Mouse (Mus musculus) CH12.LX (cell line): Measurements from ENCODE around the gene Tns3.

Experiments used
- CHD2 ChIP-seq: IDR thresholded peaks from 2 replicates; pipeline ENCODE4 v1.6.1; 2011; ENCODE audit warnings: low read length, improper control_type of control experiment
- CTCF ChIP-seq, 2 experiments: IDR thresholded peaks in 1 of 2; conservative IDR thresholded peaks in 1 of 2; 2 replicates each; pipeline ENCODE4 v1.5.1; 2011 to 2012; ENCODE audit warnings: low read depth in 2 of 2, low read length in 2 of 2, improper control_type of control experiment in 1 of 2, inconsistent platforms in 1 of 2, mild to moderate bottlenecking in 1 of 2, moderate library complexity in 1 of 2
- JUND ChIP-seq: conservative IDR thresholded peaks from 2 replicates; pipeline ENCODE4 v1.6.1; 2011; ENCODE audit warnings: low read depth, low read length, improper control_type of control experiment
- KAT2A ChIP-seq: IDR thresholded peaks from 2 replicates; pipeline ENCODE4 v1.6.1; 2012; ENCODE audit warnings: low read length, improper control_type of control experiment, inconsistent platforms; ENCODE audit not compliant: insufficient replicate concordance
- MAFK ChIP-seq: IDR thresholded peaks from 2 replicates; pipeline ENCODE4 v1.6.1; 2011; ENCODE audit warnings: low read length, improper control_type of control experiment; ENCODE audit not compliant: insufficient replicate concordance
- MEF2A ChIP-seq: IDR thresholded peaks from 2 replicates; pipeline ENCODE4 v1.6.1; 2014; ENCODE audit warnings: low read depth, mild to moderate bottlenecking, inconsistent platforms, low read length, improper control_type of control experiment, borderline replicate concordance
- MYC ChIP-seq: IDR thresholded peaks from 2 replicates; pipeline ENCODE4 v1.6.1; 2011; ENCODE audit warnings: low read depth, mild to moderate bottlenecking, improper control_type of control experiment, low read length
- POLR2A ChIP-seq: IDR thresholded peaks from 2 replicates; pipeline ENCODE4 v1.6.1; 2011; ENCODE audit warnings: low read depth, mild to moderate bottlenecking, improper control_type of control experiment, low read length
- POLR2AphosphoS2 ChIP-seq: IDR thresholded peaks from 2 replicates; pipeline ENCODE4 v1.6.1; 2011; ENCODE audit warnings: low read depth, low read length, improper control_type of control experiment
- RCOR1 ChIP-seq: conservative IDR thresholded peaks from 2 replicates; pipeline ENCODE4 v1.6.1; 2012; ENCODE audit warnings: low read depth, mild to moderate bottlenecking, inconsistent platforms, low read length, improper control_type of control experiment
- SMC3 ChIP-seq: IDR thresholded peaks from 2 replicates; pipeline ENCODE4 v1.6.1; 2011; ENCODE audit warnings: low read depth, low read length, improper control_type of control experiment
- UBTF ChIP-seq: IDR thresholded peaks from 2 replicates; pipeline ENCODE4 v1.6.1; 2012; ENCODE audit warnings: low read depth, mild to moderate bottlenecking, inconsistent platforms, low read length, improper control_type of control experiment, moderate library complexity

DNA sequence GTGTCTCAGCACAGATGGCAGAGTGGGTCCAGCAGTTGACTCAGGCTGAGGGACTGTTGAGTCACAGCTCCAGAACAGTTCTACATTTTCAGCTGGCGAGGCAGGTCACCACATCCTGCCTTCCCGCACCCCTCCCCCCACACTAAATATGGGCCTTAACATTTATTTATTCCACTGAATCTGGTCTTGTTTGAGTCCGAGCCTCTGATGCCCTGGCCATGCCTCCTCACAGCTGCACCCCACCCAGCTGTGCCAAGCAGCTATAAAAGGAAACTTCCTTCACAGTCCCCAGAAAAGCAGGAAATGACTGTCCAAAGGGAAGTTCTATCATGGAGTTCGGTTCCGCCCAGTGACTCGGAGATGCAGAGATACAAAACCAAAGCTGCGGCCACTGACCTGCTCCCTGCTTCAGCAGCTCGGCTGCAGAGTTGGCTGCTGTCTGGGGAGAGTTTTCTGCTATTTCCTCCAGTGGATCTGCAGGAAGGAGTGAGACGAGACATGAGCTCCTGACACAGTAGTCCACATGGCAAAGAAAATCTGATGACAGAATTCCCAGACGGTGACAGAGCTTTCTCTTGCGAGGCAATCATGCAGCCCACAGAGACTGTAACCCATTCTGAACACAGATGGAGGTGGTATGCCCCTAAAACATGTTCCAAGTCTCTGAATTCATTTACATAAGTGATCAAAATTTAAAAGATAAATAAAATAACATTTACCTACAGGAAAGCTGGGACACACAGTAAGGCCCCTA lies 220.6 kb downstream of the Tns3 start:
- TF ChIP-seq POLR2A (no peak), CTCF (conservative IDR thresholded peaks at IDR 0.05 in 1 of 2, IDR thresholded peaks at IDR 0.05 in 1 of 2; ENCODE audit: low read depth in 2 of 2, low read length in 2 of 2) (no peak), UBTF (no peak), MYC (no peak), POLR2AphosphoS2 (no peak), SMC3 (no peak), CHD2 (no peak), KAT2A (no peak), JUND (no peak), RCOR1 (no peak), MAFK (no peak), MEF2A (no peak)
